Mouse (Mus musculus) intestine, postnatal 0 days (tissue): ENCODE results near the gene Dhx37. TPM values are rescaled to one million over a fixed set of nuclear protein-coding genes. Genes with fewer than 3 reads are reported as not detected.
A peak's percentile ranks its signal among the peaks of the same experiment; 100 is the strongest.

ENCODE experiments used
- ATAC-seq: fragments of 200-750 bp; cut with Nextera tagmentation; 2 replicates; pipeline ENCODE4 v1.8.0; 2017; ENCODE audit warnings: mild to moderate bottlenecking, moderate TSS enrichment, moderate library complexity
- H3K27ac ChIP-seq: fragments of 300-500 bp; sonication (generic); 2 replicates; pipeline ENCODE4 v1.5.1; 2014; ENCODE audit warnings: mild to moderate bottlenecking, low read depth, low read length, moderate library complexity
- H3K27me3 ChIP-seq: fragments of 300-500 bp; sonication (generic); replicated peaks from 2 replicates; pipeline ENCODE4 v1.6.1; 2014; ENCODE audit warnings: low read length, mixed read lengths; ENCODE audit not compliant: control insufficient read depth, insufficient read depth
- H3K36me3 ChIP-seq: fragments of 300-500 bp; sonication (generic); 2 replicates; pipeline ENCODE4 v1.6.1; 2014; ENCODE audit warnings: mild to moderate bottlenecking, moderate library complexity; ENCODE audit not compliant: control insufficient read depth, insufficient read depth
- H3K4me1 ChIP-seq: fragments of 300-500 bp; sonication (generic); replicated peaks from 2 replicates; pipeline ENCODE4 v1.6.1; 2014; ENCODE audit warnings: antibody characterized with exemption, low read length, mixed read lengths; ENCODE audit not compliant: control insufficient read depth, insufficient read depth
- H3K4me2 ChIP-seq: fragments of 300-500 bp; sonication (generic); replicated peaks from 2 replicates; pipeline ENCODE4 v1.6.1; 2014; ENCODE audit warnings: low read depth, mild to moderate bottlenecking, moderate library complexity
- H3K4me3 ChIP-seq: fragments of 300-500 bp; sonication (generic); 2 replicates; pipeline ENCODE4 v1.5.1; 2014; ENCODE audit warnings: low read depth, low read length
- H3K9ac ChIP-seq: fragments of 300-500 bp; sonication (generic); 2 replicates; pipeline ENCODE4 v1.6.1; 2014; ENCODE audit warnings: mild to moderate bottlenecking, low read depth, low read length
- H3K9me3 ChIP-seq: fragments of 300-500 bp; sonication (generic); 2 replicates; pipeline ENCODE4 v1.6.1; 2016; ENCODE audit warnings: mixed run types; ENCODE audit not compliant: control insufficient read depth
- CTCF ChIP-seq: sonication (generic); IDR thresholded peaks from 2 replicates; pipeline ENCODE4 v1.5.1; 2016; ENCODE audit warnings: low read depth, mild to moderate bottlenecking, control low read depth, antibody characterized with exemption, moderate library complexity
- WGBS: fragments of 180-500 bp; shearing (Covaris S2); extraction: QIAGEN DNeasy Blood & Tissue Kit; methylation state at CpG from one replicate; pipeline ENCODE4 v1.1.7; 2014; 5-methylcytosine and 5-hydroxymethylcytosine counted together
- polyA plus RNA-seq: library from polyadenylated mRNA; unstranded; fragments of >200 nt; fragmentation: Nextera tagmentation; extraction: Ambion mirVana; gene quantifications from 2 replicates; pipeline ENCODE4 v1.2.1, GENCODE M21; 2015

Dhx37 gene
- polyA plus RNA-seq, 1 experiment from 2014 or later = 2.5 TPM

- peak overlapping the region; percentile 4; the same call in 1 of the 2 replicates for H3K27ac ChIP-seq
- peak overlapping the region; percentile 69; the same call in 1 of the 2 replicates for H3K9ac ChIP-seq
- H3K4me3 ChIP-seq = peak overlapping the region; percentile 83
- H3K36me3 ChIP-seq = no peaks in the 10 kb centered on the region
- H3K9me3 ChIP-seq = no peaks in the 10 kb centered on the region
- H3K4me2 ChIP-seq = peak overlapping the region; percentile 98
- 35% methylated on average over 7 of the region's 7 CpGs for WGBS
- no peaks in the 10 kb centered on the region for H3K27me3 ChIP-seq
- 0 out of 2 replicates have a peak, but pooled peaks cover 7% of the 10 kb centered on the region for H3K4me1 ChIP-seq
- TF ChIP-seq CTCF = no peak
- ATAC-seq = no peak
Measured at GRCm38 (mm10) chr5:125476799-125477198, 42.9 kb upstream of the Dhx37 start.

- ATAC-seq = no peak; the same call in 1 of the 2 replicates
- TF ChIP-seq CTCF = peak; percentile 43
- 0 out of 2 replicates have a peak overlapping the region, but pooled peaks have one; percentile 64 for H3K27ac ChIP-seq
- H3K4me3 ChIP-seq = peak overlapping the region; percentile 83
- H3K36me3 ChIP-seq = no peaks in the 10 kb centered on the region
- H3K27me3 ChIP-seq = no peaks in the 10 kb centered on the region
- H3K4me2 ChIP-seq = peak overlapping the region; percentile 98
- H3K4me1 ChIP-seq = 0 out of 2 replicates have a peak, but pooled peaks cover 7% of the 10 kb centered on the region
- WGBS = 8% methylated on average over 5 of the region's 5 CpGs
- H3K9ac ChIP-seq = peak overlapping the region; percentile 69
- H3K9me3 ChIP-seq = no peaks in the 10 kb centered on the region
Measured at GRCm38 (mm10) chr5:125476286-125476625, 42.3 kb upstream of the Dhx37 start.

GRCm38 (mm10) chr5:125475601-125476285, 41.8 kb upstream of the Dhx37 start, which contains the start of gene Aacs:
TSS of gene Aacs (plus strand) at chr5:125475814.
- no peak; the same call in 1 of the 2 replicates for TF ChIP-seq CTCF
- Histone ChIP-seq H3K27ac (peak within 1 kb of the TSS; percentile 64; the same call in 1 of the 2 replicates), H3K4me2 (peak within 1 kb of the TSS; percentile 98), H3K9me3 (no peaks in the 10 kb centered on the region), H3K4me1 (0 out of 2 replicates have a peak, but pooled peaks cover 7% of the 10 kb centered on the region), H3K4me3 (peak within 1 kb of the TSS; percentile 83), H3K36me3 (no peaks in the 10 kb centered on the region), H3K9ac (peak within 1 kb of the TSS; percentile 69), H3K27me3 (no peaks in the 10 kb centered on the region)
- ATAC-seq = peak; percentile 91
- WGBS = under 1% methylated on average over 59 of the region's 60 CpGs

GRCm38 (mm10) chr5:125475030-125475429, 41.1 kb upstream of the Dhx37 start:
- Histone ChIP-seq H3K4me1 (0 out of 2 replicates have a peak, but pooled peaks cover 7% of the 10 kb centered on the region), H3K36me3 (no peaks in the 10 kb centered on the region), H3K9me3 (no peaks in the 10 kb centered on the region), H3K4me3 (peak overlapping the region; percentile 83), H3K27me3 (no peaks in the 10 kb centered on the region), H3K27ac (no peak overlapping the region), H3K9ac (no peak overlapping the region), H3K4me2 (peak overlapping the region; percentile 98)
- no peak for ATAC-seq
- TF ChIP-seq CTCF = no peak
- 61% methylated on average over 12 of the region's 12 CpGs for WGBS

DNA sequence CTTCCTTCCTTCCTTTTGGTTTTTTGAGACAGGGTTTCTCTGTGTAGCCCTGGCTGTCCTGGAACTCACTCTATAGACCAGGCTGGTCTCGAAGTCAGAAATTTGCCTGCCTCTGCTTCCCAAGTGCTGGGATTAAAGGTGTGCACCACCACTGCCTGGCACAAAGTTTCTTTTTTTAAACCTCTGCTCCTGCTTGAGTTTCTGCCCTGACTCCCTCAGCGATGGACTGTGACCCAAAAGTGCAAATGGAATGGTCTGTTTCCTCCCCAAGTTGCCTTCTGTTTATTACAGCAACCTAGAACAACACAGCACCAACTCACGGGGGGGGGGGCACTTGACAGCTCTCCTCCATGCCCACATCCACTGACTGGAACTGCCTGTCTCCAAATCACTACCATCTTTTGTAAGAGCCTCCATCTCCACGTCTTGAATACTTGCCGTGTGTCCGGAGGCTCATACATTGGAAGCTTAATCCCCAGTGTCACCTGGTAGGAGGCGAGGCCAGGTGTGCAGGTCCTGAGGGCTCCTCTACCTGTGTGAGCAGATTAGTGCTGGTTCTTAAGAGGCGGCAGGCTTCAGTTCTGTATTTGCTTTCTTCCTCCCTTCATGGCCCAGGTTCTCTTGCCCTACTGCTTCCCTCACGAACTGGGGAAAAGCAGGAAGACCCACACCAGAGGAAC, 39.0 kb upstream of the Dhx37 start:
- Histone ChIP-seq H3K4me1 (0 out of 2 replicates have a peak, but pooled peaks cover 7% of the 10 kb centered on the region), H3K27me3 (no peaks in the 10 kb centered on the region), H3K36me3 (no peaks in the 10 kb centered on the region), H3K4me2 (no peak overlapping the region), H3K9ac (no peak overlapping the region), H3K27ac (no peak overlapping the region), H3K9me3 (no peaks in the 10 kb centered on the region), H3K4me3 (no peak overlapping the region)
- no peak for ATAC-seq
- WGBS = 72% methylated on average over 9 of the region's 9 CpGs
- no peak for TF ChIP-seq CTCF

GRCm38 (mm10) chr5:125470713-125471112, 36.8 kb upstream of the Dhx37 start:
- H3K4me1 ChIP-seq = no peaks in the 10 kb centered on the region
- no peak overlapping the region for H3K9ac ChIP-seq
- TF ChIP-seq CTCF = no peak
- WGBS = 90% methylated on average over 4 of the region's 4 CpGs
- H3K36me3 ChIP-seq = no peaks in the 10 kb centered on the region
- H3K4me3 ChIP-seq = no peak overlapping the region
- H3K27me3 ChIP-seq = no peaks in the 10 kb centered on the region
- H3K9me3 ChIP-seq = no peaks in the 10 kb centered on the region
- ATAC-seq = no peak
- no peak overlapping the region for H3K4me2 ChIP-seq
- H3K27ac ChIP-seq = no peak overlapping the region
